Mouse (Mus musculus): Measurements from ENCODE around the gene Ceacam9. TPM values are rescaled to one million over a fixed set of nuclear protein-coding genes. Genes with fewer than 3 reads are reported as not detected.

Ceacam9 gene
- polyA plus RNA-seq, 1 experiment from 2014 or later: not detected

Other genes with a start within 250 kb of the Ceacam9 start
- 0.23 TPM in 1 of 2 replicates, not detected in the other for gene Npas1, start 244.2 kb upstream of the Ceacam9 start, polyA plus RNA-seq (2014; fragmentation: Nextera tagmentation; extraction: Ambion mirVana)
- 15.9 and 17.2 TPM in 2 replicates for gene Arhgap35, start 106.9 kb upstream of the Ceacam9 start, polyA plus RNA-seq (2014; fragmentation: Nextera tagmentation; extraction: Ambion mirVana)
- 0.11 and 0.21 TPM in 2 replicates for gene Ceacam15, start 46.2 kb upstream of the Ceacam9 start, polyA plus RNA-seq (2014; fragmentation: Nextera tagmentation; extraction: Ambion mirVana)
- gene Ap2s1, start 16.5 kb downstream of the Ceacam9 start, polyA plus RNA-seq (2014; fragmentation: Nextera tagmentation; extraction: Ambion mirVana): 256 TPM in 2 replicates
- 26.9 and 30.1 TPM in 2 replicates for gene Slc1a5, start 59.4 kb downstream of the Ceacam9 start, polyA plus RNA-seq (2014; fragmentation: Nextera tagmentation; extraction: Ambion mirVana)
- gene Strn4, start 94.0 kb downstream of the Ceacam9 start, polyA plus RNA-seq (2014; fragmentation: Nextera tagmentation; extraction: Ambion mirVana): 81.4 and 86.8 TPM in 2 replicates
- gene Fkrp, start 94.8 kb downstream of the Ceacam9 start, polyA plus RNA-seq (2014; fragmentation: Nextera tagmentation; extraction: Ambion mirVana): 25.6 and 27.7 TPM in 2 replicates
- 10.8 and 11.6 TPM in 2 replicates for gene Prkd2, start 121.0 kb downstream of the Ceacam9 start, polyA plus RNA-seq (2014; fragmentation: Nextera tagmentation; extraction: Ambion mirVana)
- 9.5 and 10.6 TPM in 2 replicates for gene Dact3, start 153.4 kb downstream of the Ceacam9 start, polyA plus RNA-seq (2014; fragmentation: Nextera tagmentation; extraction: Ambion mirVana)
- 3.5 and 4.2 TPM in 2 replicates for gene Gng8, start 169.9 kb downstream of the Ceacam9 start, polyA plus RNA-seq (2014; fragmentation: Nextera tagmentation; extraction: Ambion mirVana)
- 0.19 and 0.34 TPM in 2 replicates for gene Ptgir, start 184.6 kb downstream of the Ceacam9 start, polyA plus RNA-seq (2014; fragmentation: Nextera tagmentation; extraction: Ambion mirVana)
- gene Calm3, start 202.2 kb downstream of the Ceacam9 start, polyA plus RNA-seq (2014; fragmentation: Nextera tagmentation; extraction: Ambion mirVana): 150 and 156 TPM in 2 replicates
- 1.5 and 2.0 TPM in 2 replicates for gene Pnmal2, start 222.8 kb downstream of the Ceacam9 start, polyA plus RNA-seq (2014; fragmentation: Nextera tagmentation; extraction: Ambion mirVana)
- 0.18 and 0.46 TPM in 2 replicates for gene Pnmal1, start 237.8 kb downstream of the Ceacam9 start, polyA plus RNA-seq (2014; fragmentation: Nextera tagmentation; extraction: Ambion mirVana)